Mouse (Mus musculus) ES-Bruce4 (cell line): ENCODE data around the gene Zfp574. TPM values are rescaled to one million over a fixed set of nuclear protein-coding genes. Genes with fewer than 3 reads are reported as not detected.
"Not testable (repeated sequence)": the region's sequence is repeated elsewhere in the genome, so short reads cannot be mapped to it uniquely, and the experiment has no call there.

Experiments
- H3K27ac ChIP-seq: 2 replicates; pipeline ENCODE4 v1.5.1; 2012; ENCODE audit warnings: low read length, inconsistent platforms; ENCODE audit not compliant: insufficient read depth
- H3K27me3 ChIP-seq: 2 replicates; pipeline ENCODE4 v1.6.1; 2012; ENCODE audit warnings: mild to moderate bottlenecking, low read length, inconsistent platforms; ENCODE audit not compliant: control insufficient read depth, poor library complexity, insufficient read depth, severe bottlenecking
- H3K36me3 ChIP-seq: 2 replicates; pipeline ENCODE4 v1.6.1; 2012; ENCODE audit warnings: inconsistent platforms, mild to moderate bottlenecking, low read length, moderate library complexity; ENCODE audit not compliant: control insufficient read depth, poor library complexity, insufficient read depth, severe bottlenecking
- H3K4me1 ChIP-seq: one replicate; pipeline ENCODE4 v1.8.1; 2011; ENCODE audit warnings: low read length; ENCODE audit not compliant: control insufficient read depth, insufficient read depth
- H3K4me3 ChIP-seq: 2 replicates; pipeline ENCODE4 v1.5.1; 2011; ENCODE audit warnings: low read depth, mild to moderate bottlenecking, low read length
- H3K9ac ChIP-seq: 2 replicates; pipeline ENCODE4 v1.6.1; 2012; ENCODE audit warnings: low read depth, mild to moderate bottlenecking, inconsistent platforms; ENCODE audit not compliant: poor library complexity, severe bottlenecking
- H3K9me3 ChIP-seq: replicated peaks from 2 replicates; pipeline ENCODE4 v1.6.1; 2012; ENCODE audit warnings: mild to moderate bottlenecking, low read length, inconsistent platforms; ENCODE audit not compliant: control insufficient read depth, poor library complexity, insufficient read depth, severe bottlenecking
- CTCF ChIP-seq: IDR thresholded peaks from one replicate; pipeline ENCODE4 v1.8.1; 2011; ENCODE audit warnings: low read depth, low read length
- EP300 ChIP-seq: IDR thresholded peaks from 2 replicates; pipeline ENCODE4 v1.6.1; 2011; ENCODE audit warnings: low read depth, low read length; ENCODE audit not compliant: insufficient read depth
- POLR2A ChIP-seq: IDR thresholded peaks from one replicate; pipeline ENCODE4 v1.8.1; 2011; ENCODE audit warnings: low read length; ENCODE audit not compliant: insufficient read depth
- polyA plus RNA-seq: library from polyadenylated mRNA; stranded (reverse); fragments of >200 nt; gene quantifications from 2 replicates; pipeline ENCODE4 v1.2.4, GENCODE M21; 2011; ENCODE audit warnings: low read depth; ENCODE audit not compliant: missing spikeins, insufficient read depth, insufficient read length

Gene Zfp574
- polyA plus RNA-seq, 1 experiment: 13.5 TPM

GRCm38 (mm10) chr7:25034796-25035195 lies 37.6 kb upstream of the Zfp574 start:
- no peaks in the 10 kb centered on the region for H3K9me3 ChIP-seq
- H3K4me1 ChIP-seq: no peaks in the 10 kb centered on the region
- no peaks in the 10 kb centered on the region for H3K27me3 ChIP-seq
- TF ChIP-seq EP300 (no peak), CTCF (no peak), POLR2A (no peak)
- no peak overlapping the region for H3K4me3 ChIP-seq
- no peak overlapping the region for H3K27ac ChIP-seq
- no peaks in the 10 kb centered on the region for H3K36me3 ChIP-seq
- no peak overlapping the region for H3K9ac ChIP-seq

- no peaks in the 10 kb centered on the region for H3K27me3 ChIP-seq
- H3K27ac ChIP-seq: no peak overlapping the region
- no peaks in the 10 kb centered on the region for H3K9me3 ChIP-seq
- TF ChIP-seq POLR2A: no peak
- TF ChIP-seq CTCF: peak; percentile 85
- TF ChIP-seq EP300: no peak
- H3K36me3 ChIP-seq: no peaks in the 10 kb centered on the region
- H3K9ac ChIP-seq: no peak overlapping the region
- no peak overlapping the region for H3K4me3 ChIP-seq
- no peaks in the 10 kb centered on the region for H3K4me1 ChIP-seq
These were observed 36.5 kb upstream of the Zfp574 start for GRCm38 (mm10) chr7:25035916-25036315.

- Histone ChIP-seq H3K4me1 (peaks cover 4% of the 10 kb centered on the region), H3K36me3 (no peaks in the 10 kb centered on the region), H3K27me3 (no peaks in the 10 kb centered on the region), H3K9ac (no peak overlapping the region), H3K27ac (no peak overlapping the region), H3K4me3 (no peak overlapping the region), H3K9me3 (no peaks in the 10 kb centered on the region)
- no peak for TF ChIP-seq POLR2A
- no peak for TF ChIP-seq CTCF
- TF ChIP-seq EP300: no peak
These were observed 30.4 kb upstream of the Zfp574 start for GRCm38 (mm10) chr7:25041921-25042320.

- H3K9ac ChIP-seq, H3K27ac ChIP-seq, H3K36me3 ChIP-seq, H3K4me3 ChIP-seq, H3K27me3 ChIP-seq, H3K9me3 ChIP-seq, H3K4me1 ChIP-seq: not testable (repeated sequence)
- 0 out of 2 replicates have a peak, but pooled peaks have one; percentile 5 for TF ChIP-seq EP300
These were observed 27.8 kb upstream of the Zfp574 start for GRCm38 (mm10) chr7:25044599-25044998.

GRCm38 (mm10) chr7:25047363-25047762 lies 25.0 kb upstream of the Zfp574 start:
- Histone ChIP-seq H3K27ac (no peak overlapping the region), H3K36me3 (no peaks in the 10 kb centered on the region)

GRCm38 (mm10) chr7:25049295-25049930 lies 23.0 kb upstream of the Zfp574 start:
- no peak for TF ChIP-seq EP300
- no peak for TF ChIP-seq POLR2A
- TF ChIP-seq CTCF: no peak

More at GRCm38 (mm10) chr7:25047363-25047762, 25.0 kb upstream of the Zfp574 start:
- Histone ChIP-seq H3K4me3 (no peak overlapping the region), H3K4me1 (peaks cover 6% of the 10 kb centered on the region), H3K9me3 (no peaks in the 10 kb centered on the region), H3K9ac (no peak overlapping the region), H3K27me3 (no peaks in the 10 kb centered on the region)
- TF ChIP-seq EP300: no peak
- no peak for TF ChIP-seq CTCF
- no peak for TF ChIP-seq POLR2A

More at GRCm38 (mm10) chr7:25049295-25049930, 23.0 kb upstream of the Zfp574 start:
- H3K9ac ChIP-seq: no peak overlapping the region
- H3K4me3 ChIP-seq: no peak overlapping the region
- no peaks in the 10 kb centered on the region for H3K9me3 ChIP-seq
- H3K27me3 ChIP-seq: no peaks in the 10 kb centered on the region
- H3K36me3 ChIP-seq: no peaks in the 10 kb centered on the region
- no peak overlapping the region for H3K27ac ChIP-seq
- peaks cover 1% of the 10 kb centered on the region for H3K4me1 ChIP-seq
